Mouse (Mus musculus): Measurements from ENCODE around the gene Zbtb17. TPM values are rescaled to one million over a fixed set of nuclear protein-coding genes. Genes with fewer than 3 reads are reported as not detected.

The Zbtb17 gene
- polyA plus RNA-seq, 1 experiment: 26.3 TPM

- DNase-seq (ENCODE audit: low spot score): no peak
These were observed 43.1 kb downstream of the Zbtb17 start for GRCm38 (mm10) chr4:141487581-141487980.

GRCm38 (mm10) chr4:141488670-141489069 is 44.2 kb downstream of the Zbtb17 start:
- no peak for DNase-seq (ENCODE audit: low spot score)

GRCm38 (mm10) chr4:141500637-141501036 is 56.2 kb downstream of the Zbtb17 start:
- no peak for DNase-seq (ENCODE audit: low spot score)

GRCm38 (mm10) chr4:141501058-141501457 is 56.6 kb downstream of the Zbtb17 start:
- no peak for DNase-seq (ENCODE audit: low spot score)

- no peak for DNase-seq (ENCODE audit: low spot score)
These were observed 58.3 kb downstream of the Zbtb17 start for GRCm38 (mm10) chr4:141502723-141503122.

GRCm38 (mm10) chr4:141504471-141504870 is 60.0 kb downstream of the Zbtb17 start:
- no peak for DNase-seq (ENCODE audit: low spot score)

GRCm38 (mm10) chr4:141505810-141506209 is 61.4 kb downstream of the Zbtb17 start:
- no peak for DNase-seq (ENCODE audit: low spot score)

GRCm38 (mm10) chr4:141506352-141506751 is 61.9 kb downstream of the Zbtb17 start:
- peak; percentile 59 for DNase-seq (ENCODE audit: low spot score)

- no peak for DNase-seq (ENCODE audit: low spot score)
These were observed 62.4 kb downstream of the Zbtb17 start for GRCm38 (mm10) chr4:141506893-141507292.

- DNase-seq (ENCODE audit: low spot score): no peak
These were observed 66.0 kb downstream of the Zbtb17 start for GRCm38 (mm10) chr4:141510457-141510856.

- no peak for DNase-seq (ENCODE audit: low spot score)
These were observed 67.7 kb downstream of the Zbtb17 start for GRCm38 (mm10) chr4:141512145-141512544.

GRCm38 (mm10) chr4:141514179-141514641 is 69.8 kb downstream of the Zbtb17 start:
- no peak for DNase-seq (ENCODE audit: low spot score)

Other genes with a start within 250 kb of the Zbtb17 start
- 2.4 and 2.6 TPM in 2 replicates for gene Rsg1, start 230.7 kb upstream of the Zbtb17 start, polyA plus RNA-seq (2012; rRNA removed)
- gene Arhgef19, start 205.2 kb upstream of the Zbtb17 start, polyA plus RNA-seq (2012; rRNA removed): 8.3 and 13.5 TPM in 2 replicates
- gene Epha2, start 143.4 kb upstream of the Zbtb17 start, polyA plus RNA-seq (2012; rRNA removed): 20.2 and 25.6 TPM in 2 replicates
- gene Fam131c, start 76.4 kb upstream of the Zbtb17 start, polyA plus RNA-seq (2012; rRNA removed): 0.28 and 0.66 TPM in 2 replicates
- not detected in 2 replicates for gene Clcnka, start 45.9 kb upstream of the Zbtb17 start, polyA plus RNA-seq (2012; rRNA removed)
- 0.30 TPM in 1 of 2 replicates, not detected in the other for gene Clcnkb, start 28.6 kb upstream of the Zbtb17 start, polyA plus RNA-seq (2012; rRNA removed)
- 30.6 and 48.4 TPM in 2 replicates for gene Hspb7, start 23.9 kb upstream of the Zbtb17 start, polyA plus RNA-seq (2012; rRNA removed)
- gene Srarp, start 8.5 kb upstream of the Zbtb17 start, polyA plus RNA-seq (2012; rRNA removed): 0.81 and 0.85 TPM in 2 replicates
- 3.5 and 10.7 TPM in 2 replicates for gene Spen, start 93.9 kb downstream of the Zbtb17 start, polyA plus RNA-seq (2012; rRNA removed)
- 95.1 and 129 TPM in 2 replicates for gene Fblim1, start 161.4 kb downstream of the Zbtb17 start, polyA plus RNA-seq (2012; rRNA removed)
- gene Tmem82, start 174.0 kb downstream of the Zbtb17 start, polyA plus RNA-seq (2012; rRNA removed): 0.87 and 0.94 TPM in 2 replicates
- gene Slc25a34, start 179.2 kb downstream of the Zbtb17 start, polyA plus RNA-seq (2012; rRNA removed): 0.10 and 0.14 TPM in 2 replicates
- 31.5 and 32.0 TPM in 2 replicates for gene Plekhm2, start 220.2 kb downstream of the Zbtb17 start, polyA plus RNA-seq (2012; rRNA removed)
- 14.4 and 17.2 TPM in 2 replicates for gene Rsc1a1, start 240.9 kb downstream of the Zbtb17 start, polyA plus RNA-seq (2012; rRNA removed)

Measured in urinary bladder, adult 2 months (tissue).